Mouse (Mus musculus) midbrain, embryonic 11.5 days (tissue): ENCODE data around the gene Adam33. TPM values are rescaled to one million over a fixed set of nuclear protein-coding genes. Genes with fewer than 3 reads are reported as not detected.

ENCODE experiments used
- ATAC-seq: fragments of 200-750 bp; cut with Nextera tagmentation; 2 replicates; pipeline ENCODE4 v1.8.0; 2017; ENCODE audit warnings: moderate TSS enrichment, moderate library complexity; ENCODE audit not compliant: low FRiP score
- DNase-seq: peaks from one replicate; pipeline ENCODE4 v3.0.0; 2015; ENCODE audit warnings: low spot score; ENCODE audit errors: missing footprints
- H3K27ac ChIP-seq: fragments of 300-500 bp; sonication (generic); 2 replicates; pipeline ENCODE4 v1.5.1; 2014; ENCODE audit warnings: low read depth, low read length
- H3K27me3 ChIP-seq: fragments of 300-500 bp; sonication (generic); 2 replicates; pipeline ENCODE4 v1.6.1; 2014; ENCODE audit warnings: mild to moderate bottlenecking, low read length, moderate library complexity, mixed read lengths; ENCODE audit not compliant: control insufficient read depth, insufficient read depth
- H3K36me3 ChIP-seq: fragments of 300-500 bp; sonication (generic); 2 replicates; pipeline ENCODE4 v1.6.1; 2014; ENCODE audit warnings: mild to moderate bottlenecking, low read length, moderate library complexity, mixed read lengths; ENCODE audit not compliant: control insufficient read depth, insufficient read depth
- H3K4me1 ChIP-seq: fragments of 300-500 bp; sonication (generic); 2 replicates; pipeline ENCODE4 v1.6.1; 2014; ENCODE audit warnings: low read length; ENCODE audit not compliant: control insufficient read depth, insufficient read depth
- H3K4me2 ChIP-seq: fragments of 300-500 bp; sonication (generic); 2 replicates; pipeline ENCODE4 v1.6.1; 2014; ENCODE audit warnings: mild to moderate bottlenecking, moderate library complexity
- H3K4me3 ChIP-seq: fragments of 300-500 bp; sonication (generic); 2 replicates; pipeline ENCODE4 v1.5.1; 2014; ENCODE audit warnings: low read depth, low read length
- H3K9ac ChIP-seq: fragments of 300-500 bp; sonication (generic); 2 replicates; pipeline ENCODE4 v1.6.1; 2014; ENCODE audit warnings: low read length
- H3K9me3 ChIP-seq: fragments of 300-500 bp; sonication (generic); 2 replicates; pipeline ENCODE4 v1.6.1; 2016; ENCODE audit warnings: low read length; ENCODE audit not compliant: control insufficient read depth
- WGBS: fragments of 180-500 bp; shearing (Covaris S2); extraction: QIAGEN DNeasy Blood & Tissue Kit; methylation state at CpG from one replicate; pipeline ENCODE4 v1.1.7; 2014; 5-methylcytosine and 5-hydroxymethylcytosine counted together
- polyA plus RNA-seq: library from polyadenylated mRNA; unstranded; fragments of >200 nt; fragmentation: Nextera tagmentation; extraction: Ambion mirVana; gene quantifications from 2 replicates; pipeline ENCODE4 v1.2.1, GENCODE M21; 2014

Gene Adam33
- polyA plus RNA-seq, 1 experiment from 2014 or later = 0.64 TPM

DNA sequence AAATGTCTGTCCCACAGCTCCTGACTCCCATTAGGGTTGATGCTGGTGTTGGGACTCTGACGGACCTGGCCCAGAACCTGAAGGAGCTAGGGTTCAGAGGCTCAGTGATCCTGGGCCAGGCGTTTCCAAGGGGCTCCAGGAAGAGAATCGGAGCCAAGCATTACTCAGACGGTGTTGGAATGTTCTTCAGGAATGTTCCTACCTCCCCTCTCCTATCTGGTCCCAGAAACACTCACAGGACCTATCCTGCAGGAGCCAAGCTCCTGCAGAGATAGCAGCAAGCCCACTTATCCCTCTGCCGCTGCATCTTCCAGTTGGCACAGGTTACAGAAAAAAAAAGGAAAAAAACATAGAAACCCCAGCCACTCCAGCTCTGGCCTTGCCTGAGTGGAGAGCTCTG is 2.0 kb downstream of the Adam33 start:
- H3K36me3 ChIP-seq = no peaks in the 10 kb centered on the region
- no peak overlapping the region for H3K27ac ChIP-seq
- DNase-seq (no peak), ATAC-seq (no peak)
- no peak overlapping the region for H3K4me3 ChIP-seq
- H3K9ac ChIP-seq = no peak overlapping the region
- H3K4me2 ChIP-seq = no peak overlapping the region
- 76% methylated on average over 5 of the region's 5 CpGs for WGBS
- H3K9me3 ChIP-seq = no peaks in the 10 kb centered on the region
- peaks cover 17% of the 10 kb centered on the region for H3K27me3 ChIP-seq
- peaks cover 3% of the 10 kb centered on the region; the same call in 1 of the 2 replicates for H3K4me1 ChIP-seq

DNA sequence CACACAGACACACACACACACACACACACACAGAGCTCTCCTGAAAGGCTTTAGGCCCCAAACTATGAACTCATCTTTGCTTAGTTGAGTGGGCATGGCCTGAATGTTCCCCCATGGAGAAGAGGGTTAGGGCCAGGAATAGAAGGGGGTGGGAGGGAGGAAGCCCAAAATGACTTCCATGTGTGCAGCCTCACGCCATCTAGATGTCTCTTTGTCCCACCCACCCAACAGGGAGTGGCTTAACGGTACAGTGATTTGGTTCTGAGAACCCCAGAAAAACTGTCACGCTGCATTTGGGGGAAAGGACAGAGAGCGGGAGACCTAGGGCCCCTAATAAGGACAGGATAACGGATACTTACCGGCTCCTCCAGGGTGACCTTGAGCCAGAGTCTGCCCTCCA is 2.8 kb downstream of the Adam33 start:
- DNase-seq = no peak
- H3K27ac ChIP-seq = no peak overlapping the region

DNA sequence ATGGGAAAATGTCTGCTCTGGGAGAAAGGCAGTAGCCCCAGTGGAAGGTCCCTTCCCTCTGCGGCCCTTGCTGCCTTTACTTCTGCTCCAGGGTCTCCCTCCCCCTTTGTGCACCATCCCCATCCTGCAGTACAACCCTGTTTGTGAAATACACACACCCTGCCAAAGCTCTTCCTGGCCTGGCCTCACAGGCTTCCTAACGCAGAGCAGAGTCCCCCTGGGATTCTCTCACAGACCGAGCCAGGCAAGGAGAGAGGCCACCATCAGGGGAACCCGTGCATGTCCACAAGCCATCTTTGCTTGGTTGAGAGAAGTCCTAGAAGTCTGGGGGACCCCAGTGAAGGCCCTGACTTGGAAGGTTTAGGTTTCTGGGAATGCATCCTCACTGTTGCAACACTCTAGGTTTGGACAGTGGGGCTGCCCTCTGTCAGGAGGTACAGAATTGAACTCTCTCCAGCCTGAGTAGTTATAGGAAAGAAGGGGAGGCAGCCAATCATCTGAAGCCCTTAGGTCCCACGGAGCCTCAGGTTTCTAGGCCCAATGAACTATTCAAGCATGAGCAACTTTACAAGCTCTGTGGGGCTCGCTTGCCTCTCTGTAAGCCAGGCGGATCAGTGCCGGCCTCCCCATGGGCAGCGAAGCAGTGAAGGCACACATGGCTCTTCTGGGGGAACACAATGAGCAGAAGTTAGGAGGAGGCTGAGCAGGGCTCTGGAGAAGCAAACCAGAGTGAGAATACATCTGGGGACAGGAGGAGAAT is 3.7 kb downstream of the Adam33 start:
- Histone ChIP-seq H3K4me3 (no peak overlapping the region), H3K9ac (no peak overlapping the region), H3K4me1 (peaks cover 6% of the 10 kb centered on the region; the same call in 1 of the 2 replicates), H3K27ac (no peak overlapping the region), H3K4me2 (no peak overlapping the region), H3K27me3 (peaks cover 33% of the 10 kb centered on the region), H3K9me3 (no peaks in the 10 kb centered on the region), H3K36me3 (no peaks in the 10 kb centered on the region)
- ATAC-seq (no peak), DNase-seq (no peak)
- WGBS = 54% methylated on average over 9 of the region's 9 CpGs

More for the DNA sequence above, 2.8 kb downstream of the Adam33 start:
- no peak for ATAC-seq
- Histone ChIP-seq H3K36me3 (no peaks in the 10 kb centered on the region), H3K27me3 (peaks cover 25% of the 10 kb centered on the region), H3K4me2 (no peak overlapping the region), H3K4me3 (no peak overlapping the region), H3K4me1 (peaks cover 3% of the 10 kb centered on the region; the same call in 1 of the 2 replicates), H3K9ac (no peak overlapping the region), H3K9me3 (no peaks in the 10 kb centered on the region)
- 58% methylated on average over 6 of the region's 6 CpGs for WGBS

DNA sequence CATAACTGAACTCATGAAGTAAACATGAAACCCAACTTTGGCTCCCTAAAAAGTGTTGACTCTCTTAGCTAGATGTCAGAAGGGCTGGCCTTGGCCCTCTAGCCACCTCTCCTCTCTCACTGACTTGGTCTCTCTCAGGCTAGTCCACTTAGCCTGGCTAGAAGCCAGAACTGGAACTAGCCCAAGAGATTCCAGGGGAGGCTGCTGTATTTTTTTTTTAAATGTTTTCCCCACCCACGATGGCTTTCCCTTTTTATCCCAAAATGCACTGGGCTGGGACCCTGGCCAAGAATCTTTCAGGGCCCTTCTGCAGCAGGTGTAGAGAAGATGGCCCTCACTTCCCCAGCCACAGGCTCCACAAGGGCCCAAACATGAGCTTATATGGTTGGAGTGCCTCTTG is 4.2 kb downstream of the Adam33 start:
- Histone ChIP-seq H3K9ac (no peak overlapping the region), H3K27me3 (peaks cover 39% of the 10 kb centered on the region), H3K27ac (no peak overlapping the region), H3K36me3 (no peaks in the 10 kb centered on the region), H3K4me2 (no peak overlapping the region), H3K4me1 (peaks cover 6% of the 10 kb centered on the region; the same call in 1 of the 2 replicates), H3K9me3 (no peaks in the 10 kb centered on the region), H3K4me3 (no peak overlapping the region)
- DNase-seq (no peak), ATAC-seq (no peak)
- WGBS = 86% methylated on average over 1 of the region's 1 CpGs

DNA sequence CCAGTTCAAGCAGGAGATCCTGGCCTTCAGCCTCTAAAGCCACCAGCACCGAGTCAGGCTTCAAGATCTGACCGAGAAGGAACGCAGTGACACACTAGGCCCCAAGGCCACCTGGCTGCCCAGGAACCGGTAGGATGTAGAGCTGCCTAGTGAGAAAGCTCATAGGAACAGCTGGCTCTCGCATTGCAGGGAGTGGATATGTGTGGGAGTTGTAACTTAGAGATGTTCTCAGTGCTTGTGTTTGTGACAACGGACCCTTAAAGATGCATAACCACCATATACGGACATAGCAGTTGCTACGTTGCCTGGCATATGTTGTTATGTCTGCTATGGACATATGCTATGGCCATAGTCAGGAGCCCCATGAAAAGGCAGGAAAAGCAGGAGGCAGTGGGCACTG is 4.9 kb downstream of the Adam33 start:
- H3K36me3 ChIP-seq = no peaks in the 10 kb centered on the region
- peaks cover 43% of the 10 kb centered on the region for H3K27me3 ChIP-seq
- peaks cover 6% of the 10 kb centered on the region; the same call in 1 of the 2 replicates for H3K4me1 ChIP-seq
- H3K9ac ChIP-seq = no peak overlapping the region
- H3K4me2 ChIP-seq = no peak overlapping the region
- no peaks in the 10 kb centered on the region for H3K9me3 ChIP-seq
- H3K27ac ChIP-seq = no peak overlapping the region
- no peak overlapping the region for H3K4me3 ChIP-seq
- WGBS = 92% methylated on average over 8 of the region's 8 CpGs
- ATAC-seq (no peak), DNase-seq (no peak)

DNA sequence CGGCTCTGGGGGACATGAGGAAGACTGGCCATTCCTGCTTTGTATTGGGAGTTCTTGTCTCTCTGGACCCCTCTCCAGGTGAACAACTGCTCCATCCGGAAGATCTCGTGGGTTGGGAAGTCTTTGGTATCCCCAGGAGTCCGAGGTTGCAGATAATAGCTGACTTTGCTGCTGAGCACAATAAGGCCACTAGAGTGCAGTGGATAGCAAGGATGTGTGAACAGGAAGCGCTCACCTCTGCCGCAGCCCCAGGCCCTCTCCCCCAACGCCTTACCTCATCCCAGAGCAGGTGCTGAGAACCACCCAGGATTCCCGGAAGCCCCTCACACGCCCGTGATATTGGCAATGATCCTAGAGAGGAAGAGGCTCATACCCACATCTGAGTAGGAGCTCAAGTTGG is 7.4 kb downstream of the Adam33 start:
- ATAC-seq = peak; percentile 26; the same call in 1 of the 2 replicates

DNA sequence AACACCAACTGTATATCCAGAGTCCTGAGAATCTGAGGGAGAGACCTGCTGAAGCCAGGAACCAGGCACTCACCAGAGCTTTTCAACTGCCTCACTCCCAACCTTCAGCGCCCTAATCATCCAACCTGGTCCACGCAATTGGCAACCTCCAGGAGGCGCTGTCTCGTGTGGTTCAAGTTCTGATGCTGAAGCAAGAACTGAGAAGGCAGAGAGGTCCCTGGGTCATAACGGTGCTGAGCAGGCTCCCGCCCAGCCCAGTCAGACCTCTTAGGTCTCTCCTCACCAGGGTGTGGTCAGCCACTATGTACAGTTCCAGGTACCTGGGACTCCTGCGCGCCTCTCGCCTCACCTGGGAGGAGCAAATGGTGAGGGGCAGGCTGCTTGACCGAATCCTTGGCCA is 8.0 kb downstream of the Adam33 start:
- H3K4me1 ChIP-seq = peaks cover 4% of the 10 kb centered on the region; the same call in 1 of the 2 replicates
- DNase-seq = peak; percentile 97
- 6% methylated on average over 10 of the region's 10 CpGs for WGBS
- H3K9me3 ChIP-seq = no peaks in the 10 kb centered on the region
- ATAC-seq = peak; percentile 36; the same call in 1 of the 2 replicates
- H3K36me3 ChIP-seq = no peaks in the 10 kb centered on the region
- H3K27me3 ChIP-seq = peaks cover 51% of the 10 kb centered on the region
- no peak overlapping the region for H3K27ac ChIP-seq
- no peak overlapping the region for H3K9ac ChIP-seq
- H3K4me3 ChIP-seq = no peak overlapping the region
- peak overlapping the region; percentile 19; the same call in 1 of the 2 replicates for H3K4me2 ChIP-seq

More for the DNA sequence above, 7.4 kb downstream of the Adam33 start:
- Histone ChIP-seq H3K9ac (no peak overlapping the region), H3K9me3 (no peaks in the 10 kb centered on the region), H3K4me2 (no peak overlapping the region), H3K27ac (no peak overlapping the region), H3K4me3 (no peak overlapping the region), H3K4me1 (peaks cover 4% of the 10 kb centered on the region; the same call in 1 of the 2 replicates), H3K36me3 (no peaks in the 10 kb centered on the region), H3K27me3 (peaks cover 51% of the 10 kb centered on the region)
- 3% methylated on average over 10 of the region's 10 CpGs for WGBS
- peak; percentile 87 for DNase-seq

DNA sequence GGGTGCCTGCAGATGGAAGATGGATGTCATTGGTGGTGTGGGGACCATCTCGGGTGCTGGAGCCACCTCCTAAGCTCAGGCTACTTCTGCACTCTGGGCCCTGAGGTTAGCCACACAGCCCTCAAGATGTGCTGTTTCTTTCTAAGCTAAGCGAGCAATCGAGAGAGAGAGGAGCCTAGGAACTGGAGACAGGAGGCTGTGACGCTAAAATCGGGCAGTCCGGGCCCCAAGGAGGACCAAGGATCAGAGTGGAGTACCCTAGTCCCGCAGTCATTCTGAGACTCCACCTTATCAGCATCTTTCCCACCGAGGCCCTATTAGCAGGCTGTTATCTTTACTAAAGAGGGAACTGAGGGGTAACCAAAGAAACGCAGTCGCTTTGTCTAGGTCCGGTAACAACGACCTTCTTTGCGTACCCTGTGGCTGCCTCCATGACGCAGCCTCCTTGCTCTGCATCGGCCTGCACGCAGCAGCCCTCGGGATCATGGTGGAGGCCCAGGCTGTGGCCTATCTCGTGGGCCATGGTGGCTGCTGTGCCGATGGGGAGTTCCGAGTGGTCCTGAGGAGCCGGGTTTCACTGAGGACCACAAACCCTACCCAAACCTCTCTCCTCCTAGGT is 8.9 kb downstream of the Adam33 start:
- peak overlapping the region; percentile 41 for H3K4me2 ChIP-seq
- peak overlapping the region; percentile 5 for H3K4me3 ChIP-seq
- ATAC-seq = no peak
- no peaks in the 10 kb centered on the region for H3K36me3 ChIP-seq
- peaks cover 51% of the 10 kb centered on the region for H3K27me3 ChIP-seq
- WGBS = 4% methylated on average over 21 of the region's 21 CpGs
- H3K27ac ChIP-seq = no peak overlapping the region
- no peak overlapping the region for H3K9ac ChIP-seq
- peak; percentile 93 for DNase-seq
- H3K9me3 ChIP-seq = no peaks in the 10 kb centered on the region
- H3K4me1 ChIP-seq = peaks cover 4% of the 10 kb centered on the region; the same call in 1 of the 2 replicates
